Mouse (Mus musculus): Measurements from ENCODE around the gene Pcdh7. TPM values are rescaled to one million over a fixed set of nuclear protein-coding genes. Genes with fewer than 3 reads are reported as not detected.

The Pcdh7 gene
- polyA plus RNA-seq, 1 experiment: 4.4 TPM

- Histone ChIP-seq H3K4me1 (ENCODE audit: control insufficient read depth, insufficient read depth, insufficient read length, low read length) (no peaks in the 10 kb centered on the region), H3K27ac (ENCODE audit: insufficient read depth, low read depth, low read length) (no peak overlapping the region), H3K27me3 (ENCODE audit: control insufficient read depth, insufficient read depth, low read length) (no peaks in the 10 kb centered on the region), H3K4me3 (ENCODE audit: low read depth, low read length) (no peak overlapping the region), H3K36me3 (ENCODE audit: control insufficient read depth, insufficient read depth, low read length) (no peaks in the 10 kb centered on the region)
- 71% methylated on average over 3 of the region's 3 CpGs for WGBS
- TF ChIP-seq POLR2A (IDR thresholded peaks at IDR 0.05; ENCODE audit: low read depth, low read length) (no peak), CTCF (IDR thresholded peaks at IDR 0.05; ENCODE audit: extremely low read depth, insufficient read length, insufficient replicate concordance, low read depth, low read length) (no peak)
Measured at GRCm38 (mm10) chr5:57945419-57945818, 227.7 kb downstream of the Pcdh7 start.

GRCm38 (mm10) chr5:57959317-57959716, 241.6 kb downstream of the Pcdh7 start:
- H3K36me3 ChIP-seq (ENCODE audit: control insufficient read depth, insufficient read depth, low read length): no peaks in the 10 kb centered on the region
- no peaks in the 10 kb centered on the region for H3K27me3 ChIP-seq (ENCODE audit: control insufficient read depth, insufficient read depth, low read length)

DNA sequence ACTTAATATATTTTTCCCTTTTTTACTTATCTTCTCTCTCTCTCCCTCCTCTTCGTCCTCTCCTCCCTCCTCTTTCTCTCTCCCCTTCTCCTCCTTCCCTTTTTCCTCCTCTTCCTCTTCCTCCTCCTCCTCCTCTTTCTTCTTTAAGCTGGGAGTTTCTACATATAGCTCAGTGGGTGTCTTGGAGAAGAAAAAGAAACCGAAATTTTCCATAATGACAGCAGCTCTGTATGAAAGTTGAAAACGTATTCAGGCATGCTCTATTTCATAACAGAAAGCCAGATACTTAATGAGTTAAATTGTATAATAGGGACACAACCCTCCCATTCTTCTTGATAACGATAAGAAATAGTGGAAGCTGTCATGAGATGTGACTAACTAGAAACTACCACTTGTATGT, 246.0 kb downstream of the Pcdh7 start:
- H3K4me1 ChIP-seq (ENCODE audit: control insufficient read depth, insufficient read depth, insufficient read length, low read length): no peaks in the 10 kb centered on the region
- H3K36me3 ChIP-seq (ENCODE audit: control insufficient read depth, insufficient read depth, low read length): no peaks in the 10 kb centered on the region
- no peak overlapping the region for H3K4me3 ChIP-seq (ENCODE audit: low read depth, low read length)
- no peak overlapping the region for H3K27ac ChIP-seq (ENCODE audit: insufficient read depth, low read depth, low read length)
- TF ChIP-seq POLR2A (IDR thresholded peaks at IDR 0.05; ENCODE audit: low read depth, low read length) (no peak), CTCF (IDR thresholded peaks at IDR 0.05; ENCODE audit: extremely low read depth, insufficient read length, insufficient replicate concordance, low read depth, low read length) (no peak)
- H3K27me3 ChIP-seq (ENCODE audit: control insufficient read depth, insufficient read depth, low read length): no peaks in the 10 kb centered on the region
- WGBS: 65% methylated on average over 4 of the region's 4 CpGs

More at GRCm38 (mm10) chr5:57959317-57959716, 241.6 kb downstream of the Pcdh7 start:
- no peak overlapping the region for H3K27ac ChIP-seq (ENCODE audit: insufficient read depth, low read depth, low read length)
- no peak overlapping the region for H3K4me3 ChIP-seq (ENCODE audit: low read depth, low read length)
- 62% methylated on average over 1 of the region's 1 CpGs for WGBS
- no peak for TF ChIP-seq POLR2A (IDR thresholded peaks at IDR 0.05; ENCODE audit: low read depth, low read length)
- TF ChIP-seq CTCF (IDR thresholded peaks at IDR 0.05; ENCODE audit: extremely low read depth, insufficient read length, insufficient replicate concordance, low read depth, low read length): no peak
- H3K4me1 ChIP-seq (ENCODE audit: control insufficient read depth, insufficient read depth, insufficient read length, low read length): no peaks in the 10 kb centered on the region

- Histone ChIP-seq H3K27ac (ENCODE audit: insufficient read depth, low read depth, low read length) (no peak overlapping the region), H3K4me1 (ENCODE audit: control insufficient read depth, insufficient read depth, insufficient read length, low read length) (no peaks in the 10 kb centered on the region), H3K27me3 (ENCODE audit: control insufficient read depth, insufficient read depth, low read length) (no peaks in the 10 kb centered on the region), H3K36me3 (ENCODE audit: control insufficient read depth, insufficient read depth, low read length) (no peaks in the 10 kb centered on the region), H3K4me3 (ENCODE audit: low read depth, low read length) (no peak overlapping the region)
- WGBS: 84% methylated on average over 4 of the region's 4 CpGs
- TF ChIP-seq CTCF (IDR thresholded peaks at IDR 0.05; ENCODE audit: extremely low read depth, insufficient read length, insufficient replicate concordance, low read depth, low read length) (no peak), POLR2A (IDR thresholded peaks at IDR 0.05; ENCODE audit: low read depth, low read length) (no peak)
Measured at GRCm38 (mm10) chr5:57964201-57964600, 246.4 kb downstream of the Pcdh7 start.

DNA sequence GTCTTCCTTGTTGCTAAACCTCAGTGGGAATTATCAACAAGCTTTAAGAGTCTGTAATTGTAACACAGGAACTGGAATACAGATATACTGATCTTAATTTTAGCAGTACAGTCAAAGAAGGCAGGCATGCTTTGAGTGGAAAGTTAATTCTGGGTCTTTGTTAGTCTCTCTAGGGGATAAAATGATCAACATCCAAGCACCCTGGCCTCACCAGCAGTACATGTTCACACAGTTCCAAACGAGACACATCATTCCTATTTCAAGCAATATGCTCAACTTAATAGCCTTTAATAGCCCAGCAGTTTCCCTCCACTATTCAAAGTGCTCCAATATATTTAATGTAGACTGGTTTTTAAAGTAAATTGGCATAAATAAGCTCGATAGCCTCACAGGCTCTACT, 275.8 kb downstream of the Pcdh7 start:
- TF ChIP-seq POLR2A (IDR thresholded peaks at IDR 0.05; ENCODE audit: low read depth, low read length) (no peak), CTCF (IDR thresholded peaks at IDR 0.05; ENCODE audit: extremely low read depth, insufficient read length, insufficient replicate concordance, low read depth, low read length) (no peak)
- no peak overlapping the region for H3K4me3 ChIP-seq (ENCODE audit: low read depth, low read length)
- H3K27ac ChIP-seq (ENCODE audit: insufficient read depth, low read depth, low read length): no peak overlapping the region
- H3K4me1 ChIP-seq (ENCODE audit: control insufficient read depth, insufficient read depth, insufficient read length, low read length): no peaks in the 10 kb centered on the region
- 62% methylated on average over 2 of the region's 2 CpGs for WGBS
- H3K36me3 ChIP-seq (ENCODE audit: control insufficient read depth, insufficient read depth, low read length): no peaks in the 10 kb centered on the region
- H3K27me3 ChIP-seq (ENCODE audit: control insufficient read depth, insufficient read depth, low read length): no peaks in the 10 kb centered on the region

GRCm38 (mm10) chr5:58021331-58021730, 303.6 kb downstream of the Pcdh7 start:
- WGBS: 56% methylated on average over 2 of the region's 2 CpGs
- Histone ChIP-seq H3K36me3 (ENCODE audit: control insufficient read depth, insufficient read depth, low read length) (no peaks in the 10 kb centered on the region), H3K27ac (ENCODE audit: insufficient read depth, low read depth, low read length) (no peak overlapping the region), H3K27me3 (ENCODE audit: control insufficient read depth, insufficient read depth, low read length) (no peaks in the 10 kb centered on the region), H3K4me3 (ENCODE audit: low read depth, low read length) (no peak overlapping the region), H3K4me1 (ENCODE audit: control insufficient read depth, insufficient read depth, insufficient read length, low read length) (no peaks in the 10 kb centered on the region)
- TF ChIP-seq CTCF (IDR thresholded peaks at IDR 0.05; ENCODE audit: extremely low read depth, insufficient read length, insufficient replicate concordance, low read depth, low read length) (no peak), POLR2A (IDR thresholded peaks at IDR 0.05; ENCODE audit: low read depth, low read length) (no peak)

GRCm38 (mm10) chr5:58025123-58025522, 307.4 kb downstream of the Pcdh7 start:
- TF ChIP-seq CTCF (IDR thresholded peaks at IDR 0.05; ENCODE audit: extremely low read depth, insufficient read length, insufficient replicate concordance, low read depth, low read length) (no peak), POLR2A (IDR thresholded peaks at IDR 0.05; ENCODE audit: low read depth, low read length) (no peak)
- H3K36me3 ChIP-seq (ENCODE audit: control insufficient read depth, insufficient read depth, low read length): no peaks in the 10 kb centered on the region
- WGBS: 71% methylated on average over 7 of the region's 7 CpGs
- no peak overlapping the region for H3K4me3 ChIP-seq (ENCODE audit: low read depth, low read length)
- no peaks in the 10 kb centered on the region for H3K27me3 ChIP-seq (ENCODE audit: control insufficient read depth, insufficient read depth, low read length)
- no peak overlapping the region for H3K27ac ChIP-seq (ENCODE audit: insufficient read depth, low read depth, low read length)
- no peaks in the 10 kb centered on the region for H3K4me1 ChIP-seq (ENCODE audit: control insufficient read depth, insufficient read depth, insufficient read length, low read length)

GRCm38 (mm10) chr5:58025759-58026158, 308.0 kb downstream of the Pcdh7 start:
- Histone ChIP-seq H3K27me3 (ENCODE audit: control insufficient read depth, insufficient read depth, low read length) (no peaks in the 10 kb centered on the region), H3K4me3 (ENCODE audit: low read depth, low read length) (no peak overlapping the region), H3K36me3 (ENCODE audit: control insufficient read depth, insufficient read depth, low read length) (no peaks in the 10 kb centered on the region), H3K4me1 (ENCODE audit: control insufficient read depth, insufficient read depth, insufficient read length, low read length) (no peaks in the 10 kb centered on the region), H3K27ac (ENCODE audit: insufficient read depth, low read depth, low read length) (no peak overlapping the region)
- TF ChIP-seq POLR2A (IDR thresholded peaks at IDR 0.05; ENCODE audit: low read depth, low read length) (no peak), CTCF (IDR thresholded peaks at IDR 0.05; ENCODE audit: extremely low read depth, insufficient read length, insufficient replicate concordance, low read depth, low read length) (no peak)
- WGBS: 41% methylated on average over 8 of the region's 8 CpGs

All from small intestine, adult 2 months (tissue).